Mouse (Mus musculus) thymus, adult 2 months (tissue): ENCODE results near the gene Prss34. TPM values are rescaled to one million over a fixed set of nuclear protein-coding genes. Genes with fewer than 3 reads are reported as not detected.

Experiments
- DNase-seq: peaks from one replicate; pipeline ENCODE4 v3.0.0; 2021
- H3K27ac ChIP-seq: fragments of 200-500 bp; 2 replicates; pipeline ENCODE4 v1.5.1; 2012; ENCODE audit warnings: low read length, control low read depth; ENCODE audit not compliant: control insufficient read depth, insufficient read depth
- H3K27me3 ChIP-seq: fragments of 200-500 bp; 2 replicates; pipeline ENCODE4 v1.6.1; 2012; ENCODE audit warnings: mild to moderate bottlenecking, low read length, moderate library complexity, mixed read lengths; ENCODE audit not compliant: control insufficient read depth, insufficient read depth
- H3K36me3 ChIP-seq: fragments of 200-500 bp; 2 replicates; pipeline ENCODE4 v1.6.1; 2012; ENCODE audit warnings: mild to moderate bottlenecking, low read length, moderate library complexity; ENCODE audit not compliant: control insufficient read depth, insufficient read depth
- H3K4me1 ChIP-seq: fragments of 200-500 bp; replicated peaks from 2 replicates; pipeline ENCODE4 v1.6.1; 2012; ENCODE audit warnings: low read length; ENCODE audit not compliant: control insufficient read depth, insufficient read depth
- H3K4me3 ChIP-seq: fragments of 200-500 bp; 2 replicates; pipeline ENCODE4 v1.5.1; 2012; ENCODE audit warnings: mild to moderate bottlenecking, low read length, control low read depth, moderate library complexity; ENCODE audit not compliant: control insufficient read depth, insufficient read depth
- CTCF ChIP-seq: fragments of 200-500 bp; IDR thresholded peaks from 2 replicates; pipeline ENCODE4 v1.5.1; 2012; ENCODE audit warnings: mild to moderate bottlenecking, control low read depth, low read length, moderate library complexity, borderline replicate concordance; ENCODE audit not compliant: control insufficient read depth, poor library complexity, insufficient read depth; ENCODE audit errors: extremely low read depth
- POLR2A ChIP-seq: fragments of 200-500 bp; IDR thresholded peaks from 2 replicates; pipeline ENCODE4 v1.6.1; 2012; ENCODE audit warnings: mild to moderate bottlenecking, low read length, control low read depth, moderate library complexity; ENCODE audit not compliant: control insufficient read depth, poor library complexity, insufficient read depth; ENCODE audit errors: extremely low read depth
- WGBS: fragments of 180-500 bp; shearing (Covaris S2); methylation state at CpG from one replicate; pipeline ENCODE4 v1.1.7; 2018; 5-methylcytosine and 5-hydroxymethylcytosine counted together
- polyA plus RNA-seq: library from polyadenylated mRNA; depleted of rRNA; stranded (reverse); fragments of >200 nt; gene quantifications from 2 replicates; pipeline ENCODE4 v1.2.3, GENCODE M21; 2012

Gene Prss34
- polyA plus RNA-seq, 1 experiment, result 1.3 TPM

DNA sequence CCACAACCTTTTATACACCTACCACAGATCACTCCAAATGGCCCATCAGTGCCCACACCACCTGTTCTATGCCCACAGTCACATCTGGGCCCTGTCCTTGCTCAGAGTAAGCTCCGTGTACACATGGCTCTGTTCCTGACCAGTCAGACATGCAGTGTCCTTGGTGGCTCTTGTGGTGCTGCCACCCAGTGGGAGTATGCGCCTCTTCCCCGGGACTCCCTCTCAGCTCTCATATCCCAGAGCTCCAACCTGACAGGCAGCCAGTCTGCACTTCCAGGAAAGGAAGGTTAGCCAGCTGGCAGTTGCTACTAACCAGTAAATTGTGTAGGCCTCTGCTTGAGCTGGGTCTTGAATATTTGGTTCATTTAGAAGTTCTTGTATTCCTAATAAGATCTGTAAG lies 33.7 kb upstream of the Prss34 start:
- peaks cover 68% of the 10 kb centered on the region for H3K36me3 ChIP-seq
- H3K27ac ChIP-seq, result no peak overlapping the region
- H3K4me1 ChIP-seq, result no peaks in the 10 kb centered on the region; the same call in 1 of the 2 replicates
- WGBS, result 89% methylated on average over 3 of the region's 3 CpGs
- TF ChIP-seq CTCF (no peak; the same call in 1 of the 2 replicates), POLR2A (no peak)
- no peak for DNase-seq
- H3K4me3 ChIP-seq, result no peak overlapping the region
- H3K27me3 ChIP-seq, result no peaks in the 10 kb centered on the region

DNA sequence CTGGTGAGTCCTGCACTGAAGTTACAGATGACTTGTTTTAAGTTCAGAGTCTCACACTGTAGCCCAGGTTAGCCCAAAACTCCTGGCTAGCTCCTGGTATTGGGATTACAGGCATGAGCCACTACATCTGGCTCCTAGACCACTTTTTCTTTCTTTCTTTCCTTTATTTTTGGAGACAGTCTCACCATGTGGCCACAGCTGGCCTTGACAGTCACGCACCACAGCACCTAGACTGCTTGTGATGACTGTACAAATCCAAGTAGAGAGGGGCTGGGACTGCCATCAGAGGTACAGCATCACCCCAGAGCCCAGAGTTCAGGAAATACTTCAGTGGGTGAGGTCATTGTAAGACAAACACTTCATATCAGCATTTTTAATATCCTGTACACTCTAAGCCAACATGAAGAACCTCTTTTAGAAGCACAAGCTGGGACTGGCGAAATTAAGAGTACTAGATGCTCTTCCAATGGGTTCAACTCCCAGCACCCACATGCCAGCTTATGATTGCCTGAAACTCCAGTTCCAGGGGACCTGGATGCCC lies 27.3 kb upstream of the Prss34 start:
- Histone ChIP-seq H3K4me1 (peaks cover 17% of the 10 kb centered on the region), H3K27ac (no peak overlapping the region), H3K4me3 (no peak overlapping the region), H3K36me3 (peaks cover 32% of the 10 kb centered on the region), H3K27me3 (no peaks in the 10 kb centered on the region)
- TF ChIP-seq POLR2A, result no peak
- DNase-seq, result no peak
- WGBS, result 86% methylated on average over 2 of the region's 2 CpGs

DNA sequence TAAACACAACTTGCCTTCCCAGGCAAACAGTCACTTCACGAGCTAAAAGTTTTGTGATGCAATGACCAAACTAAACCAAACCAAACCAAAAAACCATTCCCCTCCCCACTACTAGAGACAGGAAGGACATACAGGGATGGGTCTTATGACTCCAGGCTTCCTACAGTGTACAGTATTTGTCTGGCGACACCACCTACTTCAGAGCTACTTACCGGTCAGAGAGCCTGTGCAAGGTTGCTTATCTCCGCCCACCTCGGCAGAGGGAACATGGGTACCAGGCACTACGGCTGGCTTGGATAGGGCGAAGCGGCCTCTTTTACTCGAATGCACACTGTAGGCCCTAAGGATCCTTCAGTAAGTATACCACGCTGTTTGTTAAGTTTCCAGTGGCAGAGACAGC lies 25.9 kb upstream of the Prss34 start:
- H3K27me3 ChIP-seq, result no peaks in the 10 kb centered on the region
- TF ChIP-seq POLR2A (no peak), CTCF (no peak)
- under 1% methylated on average over 10 of the region's 10 CpGs for WGBS
- peak overlapping the region; percentile 99 for H3K4me3 ChIP-seq
- peaks cover 18% of the 10 kb centered on the region for H3K36me3 ChIP-seq
- peak overlapping the region; percentile 53 for H3K27ac ChIP-seq
- no peak for DNase-seq
- peaks cover 17% of the 10 kb centered on the region for H3K4me1 ChIP-seq

DNA sequence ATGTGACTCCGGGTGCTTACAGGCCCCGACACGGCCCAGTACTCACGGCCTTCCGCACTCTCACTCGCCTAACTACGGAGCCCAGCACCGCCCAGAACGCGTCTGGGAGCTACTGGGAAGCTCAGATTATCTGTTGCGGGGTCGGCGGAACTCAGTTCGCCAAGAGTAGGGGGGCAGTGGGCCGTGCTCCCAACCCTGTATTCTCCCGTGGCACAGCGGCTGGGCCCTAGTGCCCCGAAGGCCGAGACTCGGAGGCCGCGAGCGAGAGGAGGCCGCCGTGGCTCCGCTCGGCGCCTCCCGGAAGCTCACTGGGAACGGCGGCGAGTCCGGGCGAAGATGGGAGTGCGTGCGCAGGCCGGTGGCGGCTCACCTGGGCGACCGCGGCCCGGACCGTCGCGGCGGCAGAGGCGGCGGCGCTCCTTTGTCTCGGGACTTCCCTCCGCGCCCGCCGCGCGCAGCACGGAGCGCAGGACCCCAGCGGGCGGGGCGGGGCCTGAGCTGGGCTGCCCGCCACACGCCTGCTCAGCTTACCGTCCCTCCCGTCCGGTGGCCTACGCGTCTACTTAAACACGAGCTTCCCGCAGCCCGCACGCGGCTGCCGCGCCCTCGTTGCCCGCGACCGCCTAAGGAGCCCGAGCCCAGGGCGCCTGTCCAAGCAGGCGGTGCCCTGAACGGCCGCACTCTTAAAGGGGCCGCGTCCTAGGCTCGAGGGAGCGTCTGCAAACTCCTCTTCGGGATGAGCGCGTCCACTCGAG lies 25.1 kb upstream of the Prss34 start:
- Histone ChIP-seq H3K36me3 (peaks cover 10% of the 10 kb centered on the region), H3K4me3 (peak overlapping the region; percentile 99), H3K27me3 (no peaks in the 10 kb centered on the region), H3K27ac (peak overlapping the region; percentile 84), H3K4me1 (peaks cover 17% of the 10 kb centered on the region)
- peak; percentile 78 for DNase-seq
- TF ChIP-seq POLR2A (peak; percentile 87), CTCF (peak; percentile 43; the same call in 1 of the 2 replicates)
- WGBS, result under 1% methylated on average over 92 of the region's 92 CpGs

DNA sequence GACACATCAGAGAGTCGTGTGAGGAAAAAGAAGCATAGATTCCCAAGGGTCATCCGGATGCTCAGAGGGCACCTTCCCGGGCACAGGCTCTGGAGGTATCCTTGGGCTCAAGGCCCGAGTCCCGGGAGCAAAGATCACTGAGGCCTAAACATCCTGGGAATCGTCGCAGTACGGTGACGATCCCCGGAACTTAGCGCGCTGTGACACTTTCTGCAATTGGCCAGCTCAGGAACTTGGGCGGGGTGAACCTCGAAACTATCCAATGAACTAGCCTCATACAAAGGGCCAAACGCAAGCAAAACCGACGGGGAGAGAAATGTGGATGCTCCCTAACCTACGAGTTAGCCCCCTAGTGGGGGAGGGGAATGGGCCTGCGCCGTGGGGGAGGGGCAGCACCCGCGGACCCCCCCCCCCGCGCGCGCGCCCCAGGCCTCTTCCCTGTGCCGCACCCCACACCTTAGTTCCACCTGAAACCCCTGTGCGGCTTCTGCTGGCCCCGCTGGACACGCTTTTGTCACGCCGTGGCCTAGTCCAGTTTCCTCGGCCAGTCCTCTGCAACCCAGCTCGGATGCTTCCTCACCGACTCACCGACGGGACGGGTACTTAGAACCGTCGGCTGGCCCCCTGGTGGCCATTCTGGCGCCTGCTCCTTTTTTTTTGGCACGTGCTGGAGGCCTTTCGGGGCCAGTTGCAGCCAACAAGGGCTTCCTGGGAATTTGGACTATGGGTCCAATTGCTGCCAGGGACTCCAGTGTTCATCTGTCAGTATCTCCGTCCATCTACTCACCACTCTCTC lies 24.3 kb upstream of the Prss34 start:
- Histone ChIP-seq H3K27me3 (no peaks in the 10 kb centered on the region), H3K4me1 (peaks cover 17% of the 10 kb centered on the region), H3K27ac (peak overlapping the region; percentile 84), H3K4me3 (peak overlapping the region; percentile 99), H3K36me3 (peaks cover 2% of the 10 kb centered on the region)
- DNase-seq, result peak; percentile 92
- WGBS, result 1% methylated on average over 45 of the region's 45 CpGs
- TF ChIP-seq CTCF (peak; percentile 97), POLR2A (no peak)

DNA sequence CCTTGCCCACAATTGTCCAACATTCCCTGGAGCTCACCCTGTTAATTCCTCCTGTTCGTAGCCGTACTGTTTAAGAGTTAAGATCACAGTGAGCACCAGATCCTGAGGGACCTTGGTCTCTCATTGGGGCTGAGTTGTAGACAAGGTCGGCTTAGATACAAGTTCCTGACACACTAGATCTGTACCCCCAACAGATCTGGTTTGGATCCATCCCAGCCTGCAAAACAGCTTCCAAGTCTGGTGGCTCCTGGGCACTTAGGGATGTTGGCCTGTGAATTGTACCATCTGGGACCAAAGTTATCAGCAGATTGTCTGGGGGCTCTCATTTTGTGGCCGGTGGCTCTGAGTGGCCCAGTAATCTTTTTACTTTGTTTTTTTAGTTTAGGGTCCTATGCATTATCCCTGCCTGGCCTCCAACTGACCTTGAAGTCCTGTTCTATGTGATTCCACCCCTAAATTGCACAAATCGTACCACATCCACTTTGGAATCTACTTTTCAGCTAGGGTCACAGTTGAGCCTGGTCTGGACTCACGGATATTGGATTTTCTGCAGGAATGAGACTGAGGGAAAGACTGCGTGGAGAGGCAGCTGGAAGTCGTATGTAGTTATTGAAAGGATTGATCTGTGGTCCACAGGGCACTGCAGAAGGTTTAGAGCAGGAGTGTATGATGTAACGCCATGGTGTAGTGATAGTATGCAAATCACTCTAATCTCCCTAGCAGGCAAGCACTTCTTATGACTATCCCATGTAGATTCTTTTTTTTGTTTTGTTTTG lies 23.4 kb upstream of the Prss34 start, which contains the start of gene Ube2i:
Gene Ube2i, minus strand, starts transcription at position 52 of the 776 bp plus-strand sequence.
- peak within 1 kb of the TSS; percentile 84 for H3K27ac ChIP-seq
- WGBS, result 92% methylated on average over 9 of the region's 9 CpGs
- H3K27me3 ChIP-seq, result no peaks in the 10 kb centered on the region

More for the DNA sequence above, 23.4 kb upstream of the Prss34 start, which contains the start of gene Ube2i:
- H3K36me3 ChIP-seq, result no peaks in the 10 kb centered on the region
- DNase-seq, result no peak
- peaks cover 17% of the 10 kb centered on the region for H3K4me1 ChIP-seq
- H3K4me3 ChIP-seq, result peak within 1 kb of the TSS; percentile 99
- TF ChIP-seq CTCF (no peak), POLR2A (no peak)
